Mouse (Mus musculus) stomach, postnatal 0 days (tissue): Measurements from ENCODE around the gene Zfp831.

ENCODE experiments used
- CTCF ChIP-seq: IDR thresholded peaks from 2 replicates; pipeline ENCODE4 v1.5.1; 2016; ENCODE audit warnings: antibody characterized with exemption, low read depth, mild to moderate bottlenecking, moderate library complexity
- EP300 ChIP-seq: optimal IDR thresholded peaks from 2 replicates; pipeline ENCODE3; 2016; ENCODE audit warnings: antibody characterized with exemption

DNA sequence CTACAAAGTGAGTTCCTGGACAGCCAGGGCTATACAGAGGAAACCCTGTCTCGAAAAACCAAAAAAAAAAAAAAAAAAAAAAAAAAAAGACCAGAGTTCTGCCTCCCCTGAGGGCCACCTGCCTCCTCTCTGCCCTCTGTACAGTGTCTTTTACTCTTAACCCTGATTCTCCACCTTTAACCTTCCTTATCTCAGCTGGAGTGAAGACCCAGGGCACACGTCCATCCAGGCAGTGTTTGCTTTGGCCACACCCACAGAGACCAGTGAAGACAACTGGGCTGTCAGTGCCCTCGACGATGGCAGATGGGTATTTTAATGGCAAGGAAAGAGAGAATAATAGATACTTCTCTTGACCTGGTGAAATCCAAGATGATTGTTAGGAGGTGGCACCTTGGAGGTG is 115.9 kb downstream of the Zfp831 start:
- TF ChIP-seq CTCF: no peak
- no peak for TF ChIP-seq EP300
